9 mouse cellular contexts compared by ENCODE assay signal in genomic region chr17:13658321-13658978, GRCm38 (mm10).
DNase-seq lines count a peak whose midpoint lies in the region; ATAC-seq and TF ChIP-seq lines count a peak whose summit lies in the region.
"Had no signal": no experiment of that assay in that cellular context is flagged by ENCODE, and none has a peak within 500 bp of the region (broad histone marks: within the 10 kb centered on the region; RNA-seq: fewer than 3 reads in every experiment).

No protein-coding gene starts in this region.

- H3K27me3 ChIP-seq in spleen, adult 2 months (ENCODE audit: control insufficient read depth, insufficient read depth, low read length), result no peaks in the 10 kb centered on the region
- H3K27me3 ChIP-seq in hindbrain, embryonic 15.5 days, result no peaks in the 10 kb centered on the region
- no peaks in the 10 kb centered on the region for H3K27me3 ChIP-seq in stomach, embryonic 15.5 days (replicated peaks)

- WGBS in spleen, adult 2 months, result 76% methylated on average over 3 of the region's 3 CpGs
- 19% methylated on average over 3 of the region's 3 CpGs for WGBS in hindbrain, embryonic 15.5 days
- 55% methylated on average over 3 of the region's 3 CpGs for WGBS in stomach, embryonic 15.5 days

- no peak overlapping the region for H3K4me3 ChIP-seq in gastrocnemius, adult 2 months
- H3K4me3 ChIP-seq in spleen, adult 2 months (ENCODE audit: extremely low read depth, insufficient read depth, insufficient read length), result no peak overlapping the region
- H3K4me3 ChIP-seq in hindbrain, embryonic 15.5 days, result no peak overlapping the region
- H3K4me3 ChIP-seq in stomach, embryonic 15.5 days (replicated peaks), result no peak overlapping the region
- H3K4me3 ChIP-seq: erythroblast, embryonic 14.5 days had no signal

- intact Hi-C loops in gastrocnemius, adult 2 months (cut with DNase I), result no loop called here

- no peak for TF ChIP-seq CTCF in gastrocnemius, adult 2 months (IDR thresholded peaks at IDR 0.05)
- TF ChIP-seq CTCF in spleen, adult 2 months (IDR thresholded peaks at IDR 0.05; ENCODE audit: extremely low read depth, insufficient read depth, insufficient read length, insufficient replicate concordance), result no peak

- peaks cover 17% of the 10 kb centered on the region; the same call in 1 of the 2 replicates for H3K4me1 ChIP-seq in spleen, adult 2 months (ENCODE audit: control insufficient read depth, insufficient read depth, insufficient read length)
- H3K4me1 ChIP-seq in hindbrain, embryonic 15.5 days (replicated peaks), result peaks cover 36% of the 10 kb centered on the region
- peaks cover 10% of the 10 kb centered on the region for H3K4me1 ChIP-seq in stomach, embryonic 15.5 days

- no peak for TF ChIP-seq POLR2A in spleen, adult 2 months (IDR thresholded peaks at IDR 0.05; ENCODE audit: low read depth, low read length)

- no peak for DNase-seq in gastrocnemius, adult 2 months
- DNase-seq in gastrocnemius, adult 18-20 months (ENCODE audit: low spot score), result no peak
- no peak for DNase-seq in spleen, adult 2 months (ENCODE audit: low read depth in 1 of 2, low spot score in 2 of 2)
- DNase-seq in spleen, postnatal 4 days (ENCODE audit: low spot score in 2 of 2), result no peak
- DNase-seq in spleen, adult 18-20 months, result no peak
- no peak for DNase-seq in spleen, postnatal 14 days (ENCODE audit: low spot score in 2 of 2)

- H3K9me3 ChIP-seq in hindbrain, embryonic 15.5 days, result no peaks in the 10 kb centered on the region
- no peaks in the 10 kb centered on the region for H3K9me3 ChIP-seq in stomach, embryonic 15.5 days

- no peaks in the 10 kb centered on the region for H3K36me3 ChIP-seq in spleen, adult 2 months (ENCODE audit: control insufficient read depth, insufficient read depth, low read length)
- H3K36me3 ChIP-seq in hindbrain, embryonic 15.5 days, result no peaks in the 10 kb centered on the region
- no peaks in the 10 kb centered on the region for H3K36me3 ChIP-seq in stomach, embryonic 15.5 days

- peak; percentile 68 for ATAC-seq in hindbrain, embryonic 15.5 days (ENCODE audit: low FRiP score, low read depth)
- ATAC-seq in stomach, embryonic 15.5 days (ENCODE audit: insufficient read depth, low FRiP score, low read depth), result no peak

- no peak overlapping the region for H3K4me2 ChIP-seq in hindbrain, embryonic 15.5 days
- H3K4me2 ChIP-seq in stomach, embryonic 15.5 days, result no peak overlapping the region

- no peak overlapping the region for H3K9ac ChIP-seq in hindbrain, embryonic 15.5 days
- no peak overlapping the region for H3K9ac ChIP-seq in stomach, embryonic 15.5 days

- peak overlapping the region; percentile 80 for H3K27ac ChIP-seq in gastrocnemius, adult 2 months
- 0 out of 2 replicates have a peak overlapping the region, but pooled peaks have one; percentile 2 for H3K27ac ChIP-seq in spleen, adult 2 months (ENCODE audit: insufficient read depth, low read length)
- H3K27ac ChIP-seq in hindbrain, embryonic 15.5 days (replicated peaks), result peak overlapping the region; percentile 75
- peak overlapping the region; percentile 52 for H3K27ac ChIP-seq in stomach, embryonic 15.5 days

Comparison
In these comparisons a context has a peak if more than half of its experiments do, and no peak if none do; other contexts are left out.
1. H3K27ac ChIP-seq: peak in every context shown above with its lines; median percentile 80 in gastrocnemius, adult 2 months; 75 in hindbrain, embryonic 15.5 days; 52 in stomach, embryonic 15.5 days; 2 in spleen, adult 2 months.